Mouse (Mus musculus): ENCODE measurements at regions not wholly inside any gene's neighbourhood (a gene's known extent, or its start where the extent isn't known, plus 50 kb on each side); places are given as distances from the start of the nearest gene placed in this dataset.

DNA sequence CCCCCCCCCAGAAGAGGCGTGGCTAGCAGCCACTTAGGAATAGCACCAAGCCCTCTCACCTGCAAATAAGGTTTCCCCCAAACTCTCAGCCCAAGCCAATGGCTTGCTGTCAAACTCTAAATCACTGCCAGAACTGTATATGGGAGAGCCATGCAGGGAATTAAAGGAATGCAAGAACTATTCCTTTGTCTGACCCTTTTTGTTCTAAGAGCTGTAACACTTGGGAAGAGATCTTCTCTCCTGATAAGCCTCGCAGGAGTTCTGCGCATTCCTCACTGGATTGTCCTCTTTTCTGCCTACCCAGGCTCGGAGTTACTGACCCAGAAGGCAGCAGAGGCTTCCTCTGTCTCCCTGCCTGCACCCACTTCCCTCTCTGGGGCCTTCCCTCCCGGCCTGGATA, 94.0 kb upstream of the Adarb2 start:
- no peaks in the 10 kb centered on the region for H3K27me3 ChIP-seq (ENCODE audit: insufficient read depth, low read length)
- H3K4me3 ChIP-seq (ENCODE audit: low read length): no peak overlapping the region
- H3K4me2 ChIP-seq (ENCODE audit: low read depth, low read length): no peak overlapping the region
- DNase-seq (ENCODE audit: low spot score) (no peak), ATAC-seq (no peak)
- no peaks in the 10 kb centered on the region for H3K4me1 ChIP-seq (ENCODE audit: insufficient read depth, low read length)
- no peaks in the 10 kb centered on the region for H3K36me3 ChIP-seq (ENCODE audit: insufficient read depth, low read length)
- H3K9me3 ChIP-seq (ENCODE audit: low read length): no peaks in the 10 kb centered on the region
- H3K9ac ChIP-seq (replicated peaks; ENCODE audit: low read length): no peak overlapping the region
- 32% methylated on average over 5 of the region's 5 CpGs for WGBS
- TF ChIP-seq CTCF (IDR thresholded peaks at IDR 0.05; ENCODE audit: low read depth): no peak
- no peak overlapping the region for H3K27ac ChIP-seq

DNA sequence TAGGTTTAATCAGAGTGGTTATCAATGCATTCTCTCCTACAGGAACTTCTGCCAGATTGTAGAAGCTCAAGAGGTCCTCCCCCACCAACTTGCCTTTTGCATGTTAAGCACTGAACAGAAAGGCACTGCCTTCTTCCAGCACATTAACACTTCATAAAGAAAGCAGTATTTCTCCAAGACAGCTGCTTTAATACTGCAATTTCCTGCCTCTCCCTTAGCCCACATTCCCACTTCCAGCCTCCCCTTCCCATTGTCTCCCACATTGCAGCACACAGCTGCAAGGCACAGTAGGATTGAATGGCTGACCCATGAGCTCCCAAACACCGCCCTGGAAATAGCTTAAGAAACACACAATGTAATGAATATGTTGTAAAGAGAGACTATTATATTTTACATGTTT, 89.7 kb upstream of the Adarb2 start:
- Histone ChIP-seq H3K9ac (replicated peaks; ENCODE audit: low read length) (no peak overlapping the region), H3K36me3 (ENCODE audit: insufficient read depth, low read length) (no peaks in the 10 kb centered on the region), H3K4me3 (ENCODE audit: low read length) (no peak overlapping the region), H3K9me3 (ENCODE audit: low read length) (no peaks in the 10 kb centered on the region), H3K27ac (no peak overlapping the region), H3K4me1 (ENCODE audit: insufficient read depth, low read length) (no peaks in the 10 kb centered on the region), H3K27me3 (ENCODE audit: insufficient read depth, low read length) (no peaks in the 10 kb centered on the region), H3K4me2 (ENCODE audit: low read depth, low read length) (no peak overlapping the region)
- WGBS: 60% methylated on average over 1 of the region's 1 CpGs
- no peak for ATAC-seq
- DNase-seq (ENCODE audit: low spot score): no peak
- no peak for TF ChIP-seq CTCF (IDR thresholded peaks at IDR 0.05; ENCODE audit: low read depth)

GRCm38 (mm10) chr13:8119013-8119412, 83.7 kb upstream of the Adarb2 start:
- no peak for DNase-seq (ENCODE audit: low spot score)

GRCm38 (mm10) chr13:8119986-8120385, 82.7 kb upstream of the Adarb2 start:
- Histone ChIP-seq H3K4me1 (ENCODE audit: insufficient read depth, low read length) (no peaks in the 10 kb centered on the region), H3K4me2 (ENCODE audit: low read depth, low read length) (no peak overlapping the region), H3K27ac (no peak overlapping the region), H3K36me3 (ENCODE audit: insufficient read depth, low read length) (no peaks in the 10 kb centered on the region), H3K9me3 (ENCODE audit: low read length) (no peaks in the 10 kb centered on the region), H3K9ac (replicated peaks; ENCODE audit: low read length) (no peak overlapping the region), H3K27me3 (ENCODE audit: insufficient read depth, low read length) (no peaks in the 10 kb centered on the region), H3K4me3 (ENCODE audit: low read length) (no peak overlapping the region)
- ATAC-seq (no peak), DNase-seq (ENCODE audit: low spot score) (no peak)
- no peak for TF ChIP-seq CTCF (IDR thresholded peaks at IDR 0.05; ENCODE audit: low read depth)
- 86% methylated on average over 2 of the region's 2 CpGs for WGBS

More at GRCm38 (mm10) chr13:8119013-8119412, 83.7 kb upstream of the Adarb2 start:
- Histone ChIP-seq H3K4me1 (ENCODE audit: insufficient read depth, low read length) (no peaks in the 10 kb centered on the region), H3K9ac (replicated peaks; ENCODE audit: low read length) (no peak overlapping the region), H3K27ac (no peak overlapping the region), H3K36me3 (ENCODE audit: insufficient read depth, low read length) (no peaks in the 10 kb centered on the region), H3K4me3 (ENCODE audit: low read length) (no peak overlapping the region), H3K27me3 (ENCODE audit: insufficient read depth, low read length) (no peaks in the 10 kb centered on the region), H3K9me3 (ENCODE audit: low read length) (no peaks in the 10 kb centered on the region), H3K4me2 (ENCODE audit: low read depth, low read length) (no peak overlapping the region)
- no peak for TF ChIP-seq CTCF (IDR thresholded peaks at IDR 0.05; ENCODE audit: low read depth)
- WGBS: 56% methylated on average over 5 of the region's 5 CpGs
- ATAC-seq: no peak

GRCm38 (mm10) chr13:8134764-8135163, 67.9 kb upstream of the Adarb2 start:
- Histone ChIP-seq H3K4me3 (ENCODE audit: low read length) (no peak overlapping the region), H3K27ac (no peak overlapping the region), H3K4me2 (ENCODE audit: low read depth, low read length) (no peak overlapping the region), H3K4me1 (ENCODE audit: insufficient read depth, low read length) (no peaks in the 10 kb centered on the region), H3K9ac (replicated peaks; ENCODE audit: low read length) (no peak overlapping the region), H3K27me3 (ENCODE audit: insufficient read depth, low read length) (no peaks in the 10 kb centered on the region), H3K36me3 (ENCODE audit: insufficient read depth, low read length) (no peaks in the 10 kb centered on the region), H3K9me3 (ENCODE audit: low read length) (no peaks in the 10 kb centered on the region)
- no peak for ATAC-seq
- DNase-seq (ENCODE audit: low spot score): no peak
- no peak for TF ChIP-seq CTCF (IDR thresholded peaks at IDR 0.05; ENCODE audit: low read depth)
- 92% methylated on average over 2 of the region's 2 CpGs for WGBS

GRCm38 (mm10) chr13:8139396-8139795, 63.3 kb upstream of the Adarb2 start:
- H3K27me3 ChIP-seq (ENCODE audit: insufficient read depth, low read length): no peaks in the 10 kb centered on the region
- WGBS: 73% methylated on average over 1 of the region's 1 CpGs
- no peak overlapping the region for H3K9ac ChIP-seq (replicated peaks; ENCODE audit: low read length)
- H3K9me3 ChIP-seq (ENCODE audit: low read length): no peaks in the 10 kb centered on the region
- TF ChIP-seq CTCF (IDR thresholded peaks at IDR 0.05; ENCODE audit: low read depth): no peak
- no peak overlapping the region for H3K4me2 ChIP-seq (ENCODE audit: low read depth, low read length)
- no peak for DNase-seq (ENCODE audit: low spot score)
- H3K4me1 ChIP-seq (ENCODE audit: insufficient read depth, low read length): no peaks in the 10 kb centered on the region
- no peak for ATAC-seq
- no peak overlapping the region for H3K4me3 ChIP-seq (ENCODE audit: low read length)
- H3K27ac ChIP-seq: no peak overlapping the region
- no peaks in the 10 kb centered on the region for H3K36me3 ChIP-seq (ENCODE audit: insufficient read depth, low read length)

DNA sequence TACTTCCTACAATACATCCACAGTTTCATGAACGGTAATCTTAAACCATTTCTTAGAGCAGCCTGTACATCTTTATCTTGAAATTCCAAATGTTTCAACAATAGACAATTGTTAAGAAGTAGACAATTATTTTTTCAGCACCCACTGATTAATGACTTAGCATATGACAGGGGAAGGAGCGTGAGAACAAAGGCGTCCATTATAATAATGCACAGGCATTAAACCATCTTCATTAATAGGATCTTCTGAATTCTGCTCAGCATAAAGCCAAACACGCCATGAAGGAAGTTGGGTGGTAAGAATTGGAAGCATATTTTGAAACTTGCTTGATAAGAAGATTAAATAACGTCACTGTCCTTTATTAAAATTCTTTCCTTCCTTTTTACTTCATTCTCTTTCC, 50.5 kb upstream of the Adarb2 start:
- no peak overlapping the region for H3K4me3 ChIP-seq (ENCODE audit: low read length)
- 59% methylated on average over 5 of the region's 5 CpGs for WGBS
- TF ChIP-seq CTCF (IDR thresholded peaks at IDR 0.05; ENCODE audit: low read depth): no peak
- no peak overlapping the region for H3K4me2 ChIP-seq (ENCODE audit: low read depth, low read length)
- no peak overlapping the region for H3K9ac ChIP-seq (replicated peaks; ENCODE audit: low read length)
- no peak for DNase-seq (ENCODE audit: low spot score)
- H3K27me3 ChIP-seq (ENCODE audit: insufficient read depth, low read length): no peaks in the 10 kb centered on the region
- H3K27ac ChIP-seq: no peak overlapping the region
- H3K4me1 ChIP-seq (ENCODE audit: insufficient read depth, low read length): no peaks in the 10 kb centered on the region
- no peak for ATAC-seq
- no peaks in the 10 kb centered on the region for H3K36me3 ChIP-seq (ENCODE audit: insufficient read depth, low read length)
- no peaks in the 10 kb centered on the region for H3K9me3 ChIP-seq (ENCODE audit: low read length)
